Mouse (Mus musculus) adrenal gland, postnatal 25 days (tissue): ENCODE measurements around the gene Slc6a20a. TPM values are rescaled to one million over a fixed set of nuclear protein-coding genes. Genes with fewer than 3 reads are reported as not detected.
"Not testable (repeated sequence)": the region's sequence is repeated elsewhere in the genome, so short reads cannot be mapped to it uniquely, and the experiment has no call there.

Experiments
- DNase-seq: peaks from one replicate; pipeline ENCODE4 v3.0.0; 2021; ENCODE audit warnings: mixed read lengths
- long read RNA-seq: library from polyadenylated mRNA; stranded (forward); transcript quantifications from one replicate; pipeline ENCODE4 v2.0.0, GENCODE M21; 2021
- total RNA-seq: library from RNA; stranded (reverse); gene quantifications from 2 replicates; pipeline ENCODE4 v1.2.3, GENCODE M21; 2021

Slc6a20a gene
- total RNA-seq = not detected in 2 replicates
- long read RNA-seq = 0 reads

DNA sequence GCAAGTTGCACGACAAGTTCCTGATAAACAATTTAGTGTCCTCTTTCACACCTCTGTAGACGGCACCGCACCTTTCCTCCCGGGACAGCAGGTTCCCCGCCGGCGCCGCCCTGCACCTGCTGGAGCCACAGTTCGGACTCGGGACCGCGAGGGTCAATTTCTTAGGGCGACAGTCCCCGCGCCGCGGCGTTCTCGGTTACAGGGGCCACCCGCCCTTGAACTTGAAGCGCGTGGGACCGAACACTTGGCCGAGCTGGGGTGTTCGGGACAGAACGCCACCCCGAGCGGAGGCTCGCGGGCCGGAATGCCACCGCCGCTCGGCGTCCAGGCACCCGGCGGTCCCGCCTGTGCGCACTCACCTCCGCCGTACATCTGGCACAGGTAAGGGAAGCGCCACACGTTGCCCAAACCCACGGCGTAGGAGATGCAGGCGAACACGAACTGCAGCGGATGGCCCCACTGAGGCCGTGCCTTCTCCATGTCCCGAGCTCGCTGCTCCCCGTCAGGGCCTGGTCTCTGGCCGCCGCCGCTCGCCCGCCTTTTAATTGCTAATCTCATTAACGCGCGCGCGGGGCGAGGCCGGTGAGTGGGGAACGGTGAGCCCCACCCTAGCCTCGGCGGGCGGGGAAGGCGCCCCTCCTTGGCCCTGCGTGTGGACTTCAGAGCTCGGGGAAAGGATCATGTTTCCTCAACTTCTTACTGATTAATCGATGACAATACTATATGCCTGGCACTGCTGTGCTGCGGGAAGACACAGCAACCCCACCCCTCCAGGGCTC is at the start of gene Slc6a20a, which contains the start of gene Ccr9:
Gene Slc6a20a, minus strand, starts transcription at position 559 of the 779 bp plus-strand sequence.
Gene Ccr9, plus strand, starts transcription at position 113 of the 779 bp plus-strand sequence.
- peak; percentile 26 for DNase-seq

DNA sequence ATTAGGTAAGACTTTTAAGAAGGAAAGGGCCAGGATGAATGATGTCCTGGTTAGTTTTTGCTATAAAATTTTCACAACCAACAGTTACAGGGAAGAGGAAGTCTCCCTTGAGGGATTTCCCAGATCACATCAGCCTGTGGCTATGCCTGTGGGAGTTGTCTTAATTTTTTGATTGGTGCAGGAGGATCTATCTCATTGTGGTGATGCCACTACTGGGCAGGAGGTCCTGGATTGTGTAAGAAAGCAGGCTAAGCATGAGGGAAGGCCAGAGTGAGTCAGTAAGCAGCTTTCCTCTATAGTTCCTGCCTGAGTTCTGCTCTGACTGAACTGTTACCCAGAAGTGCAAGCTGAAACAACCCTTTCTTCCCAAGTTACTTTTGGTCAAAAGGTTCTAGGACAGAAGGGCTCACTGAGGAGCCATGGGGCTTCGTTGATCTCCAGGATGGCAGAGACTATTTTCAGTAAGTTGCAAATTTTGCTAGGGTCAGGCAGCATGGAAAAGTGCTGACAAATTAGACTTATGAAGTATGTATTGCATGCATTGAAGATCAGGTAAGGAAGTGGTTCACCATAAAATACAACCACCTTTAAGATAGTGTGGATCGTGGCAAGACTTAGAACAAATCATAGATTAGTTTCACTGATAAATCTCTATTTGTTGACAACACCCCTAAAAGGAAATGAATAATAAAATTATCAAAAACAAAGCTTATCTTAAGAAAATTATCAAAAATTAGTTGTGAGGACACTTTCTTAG is 44.2 kb upstream of the Slc6a20a start:
- no peak for DNase-seq

DNA sequence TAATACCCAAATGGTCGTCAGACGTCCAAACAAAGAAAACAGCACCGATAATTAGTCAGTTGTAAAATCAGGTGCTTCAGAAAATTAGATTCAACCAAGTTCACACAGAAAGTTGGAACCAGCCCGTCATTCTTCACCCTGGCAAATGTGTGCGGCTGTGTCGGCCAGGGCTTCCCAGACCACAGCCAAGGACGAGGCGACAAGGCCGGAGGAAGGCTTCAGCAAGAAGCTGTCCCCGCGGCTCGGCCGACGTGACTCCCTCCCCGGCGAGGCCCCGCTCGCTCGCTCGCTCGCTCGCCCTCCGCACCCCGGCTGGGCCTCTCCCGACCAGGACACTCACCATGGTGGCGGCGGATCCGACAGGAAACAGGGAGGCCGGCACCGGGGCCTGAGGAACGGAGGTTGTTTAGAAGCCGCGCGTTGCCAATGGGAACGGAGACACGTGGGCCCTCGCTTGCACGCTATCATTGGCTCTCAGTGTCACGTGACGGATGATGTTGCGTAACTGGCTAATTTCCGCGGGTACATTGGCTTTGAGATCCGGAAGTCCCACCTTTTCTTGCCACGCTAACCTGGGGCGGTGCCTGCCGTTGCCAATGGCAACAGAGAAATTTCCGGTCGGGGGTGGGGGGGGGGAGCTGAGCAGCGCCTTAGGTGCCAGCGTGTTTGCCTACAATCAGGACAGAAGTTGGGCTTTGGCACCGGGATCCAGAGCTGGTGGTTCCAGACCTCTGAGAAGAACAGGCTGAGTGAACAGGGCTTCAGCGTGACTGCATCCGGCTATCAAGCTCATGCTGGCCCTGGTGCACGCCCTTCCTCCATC is 38.7 kb upstream of the Slc6a20a start, which contains the start of gene Lztfl1:
Gene Lztfl1, minus strand, starts transcription at position 512 of the 823 bp plus-strand sequence.
- DNase-seq = peak; percentile 94

DNA sequence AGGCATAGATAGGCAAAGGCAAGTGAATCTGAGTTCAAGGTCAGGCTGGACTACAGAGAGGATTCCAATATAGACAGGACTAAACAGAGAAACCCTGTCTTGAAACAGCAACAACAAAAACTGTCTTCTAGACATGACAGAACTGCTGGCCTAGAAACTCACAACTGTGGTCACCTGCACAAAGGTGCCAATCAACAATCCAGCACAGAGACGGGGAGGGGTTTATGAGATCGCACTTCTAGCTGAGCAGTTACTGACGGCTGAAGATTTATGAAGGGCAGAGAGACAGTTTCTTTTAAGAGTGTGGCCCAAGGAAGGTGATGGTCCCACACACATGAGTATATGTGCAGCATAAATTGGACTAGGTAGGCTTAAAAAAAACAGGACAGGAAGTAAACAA is 37.6 kb upstream of the Slc6a20a start:
- DNase-seq = no peak

- no peak for DNase-seq
These were observed 34.4 kb upstream of the Slc6a20a start for GRCm38 (mm10) chr9:123713111-123713510.

DNA sequence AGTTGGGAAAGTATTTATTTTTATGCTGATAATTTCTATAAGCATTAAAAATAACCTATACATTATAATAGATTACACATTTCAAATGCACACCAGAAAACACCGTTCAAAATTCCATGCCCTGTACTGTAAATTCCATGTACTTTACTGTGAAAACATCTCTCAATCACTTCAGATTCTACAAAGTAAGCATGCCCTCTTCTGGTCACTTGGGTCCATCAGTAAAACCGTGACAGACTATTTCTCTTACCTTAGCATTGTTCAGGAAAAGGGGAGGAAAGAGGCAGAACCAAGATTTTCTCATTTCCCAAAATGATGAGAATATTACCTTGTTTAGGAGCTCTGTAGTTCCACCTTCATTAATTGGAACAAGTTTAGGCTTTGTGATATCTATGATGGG is 30.5 kb upstream of the Slc6a20a start:
- no peak for DNase-seq

DNA sequence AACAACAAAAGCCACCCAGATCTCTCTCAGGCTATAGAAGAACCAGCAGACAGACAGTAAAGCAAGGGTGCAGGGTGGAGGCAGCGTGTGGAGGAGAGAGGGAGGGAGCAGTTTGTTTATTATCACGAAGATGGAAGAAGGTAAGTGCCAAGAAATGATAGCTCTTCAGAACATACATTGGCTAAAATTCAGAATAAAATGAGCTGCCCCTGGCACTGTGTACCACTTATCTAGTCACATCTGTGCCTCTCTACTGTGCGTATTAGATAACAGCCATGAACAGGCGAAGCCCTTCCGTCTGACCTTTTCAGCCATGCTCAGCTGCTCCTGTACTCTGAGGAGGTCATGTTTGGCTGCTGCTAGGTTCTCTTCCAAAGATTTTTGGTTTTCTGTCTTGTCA is 23.1 kb upstream of the Slc6a20a start:
- DNase-seq = no peak

GRCm38 (mm10) chr9:123695634-123696302 is 17.1 kb upstream of the Slc6a20a start:
- DNase-seq = no peak

DNA sequence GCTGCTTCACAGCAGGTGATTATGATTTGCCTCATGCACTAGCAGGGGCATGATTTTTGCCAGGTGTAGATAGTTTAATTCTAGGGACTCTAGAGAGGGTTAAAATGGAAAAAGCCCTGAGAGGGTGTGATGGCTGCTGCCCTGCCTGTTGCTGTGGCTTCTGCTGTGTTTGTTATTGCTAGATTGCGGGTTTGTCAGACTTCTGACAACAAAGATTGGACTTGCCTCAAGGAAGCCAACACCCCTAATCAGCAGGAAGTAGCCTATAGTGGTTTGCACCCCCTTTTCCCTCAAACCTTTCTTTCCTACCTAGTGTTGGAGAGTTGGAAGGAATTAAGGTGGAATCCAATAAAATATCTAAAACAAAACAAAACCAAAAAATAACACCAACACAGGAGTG is 9.5 kb upstream of the Slc6a20a start:
- no peak for DNase-seq

GRCm38 (mm10) chr9:123686206-123686605 is 7.5 kb upstream of the Slc6a20a start:
- DNase-seq = no peak

- no peak for DNase-seq
These were observed 5.0 kb upstream of the Slc6a20a start for GRCm38 (mm10) chr9:123683704-123684103.

GRCm38 (mm10) chr9:123679198-123679597 is 513 bp upstream of the Slc6a20a start:
- no peak for DNase-seq

DNA sequence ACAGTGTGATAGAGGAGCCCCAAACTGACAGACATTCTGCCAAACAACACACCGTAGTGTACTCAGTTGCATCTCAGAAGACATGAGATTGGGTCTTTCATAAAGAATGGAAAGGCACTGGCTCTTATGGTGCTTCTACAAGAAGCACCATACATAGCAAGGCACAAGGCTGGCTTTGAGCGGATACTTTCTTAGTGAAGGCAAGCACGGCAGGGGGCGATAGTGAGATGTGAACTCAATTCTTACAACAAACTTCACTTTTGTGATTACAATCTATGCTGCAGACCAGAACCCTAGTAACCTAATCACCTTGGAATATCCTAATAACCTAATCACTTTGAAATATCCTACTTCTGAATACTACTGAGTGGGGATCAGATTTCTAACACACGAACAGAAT is 13.0 kb downstream of the Slc6a20a start:
- DNase-seq = peak; percentile 50

GRCm38 (mm10) chr9:123659986-123660676 is 18.6 kb downstream of the Slc6a20a start:
- DNase-seq = not testable (repeated sequence)

- DNase-seq = no peak
These were observed 19.7 kb downstream of the Slc6a20a start for GRCm38 (mm10) chr9:123658981-123659380.

DNA sequence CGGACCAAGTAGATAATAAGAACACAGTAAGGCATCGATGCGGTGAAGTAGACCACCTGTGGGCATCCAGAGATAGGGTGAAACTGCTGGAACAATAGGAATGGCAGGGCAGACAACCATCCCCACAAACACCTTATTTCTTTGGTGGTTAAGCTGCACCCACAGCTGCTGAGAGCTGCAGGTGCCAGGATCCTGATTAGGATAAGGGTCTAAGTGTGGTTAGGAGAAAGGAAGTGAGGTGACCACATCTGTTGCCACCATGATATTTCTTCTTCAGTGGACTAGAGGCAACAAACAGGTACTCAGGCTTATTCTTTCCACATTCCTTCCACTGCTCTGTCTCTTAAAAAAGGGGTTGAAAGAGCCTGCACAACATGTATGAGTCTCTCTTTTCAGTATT is 21.2 kb downstream of the Slc6a20a start:
- no peak for DNase-seq

DNA sequence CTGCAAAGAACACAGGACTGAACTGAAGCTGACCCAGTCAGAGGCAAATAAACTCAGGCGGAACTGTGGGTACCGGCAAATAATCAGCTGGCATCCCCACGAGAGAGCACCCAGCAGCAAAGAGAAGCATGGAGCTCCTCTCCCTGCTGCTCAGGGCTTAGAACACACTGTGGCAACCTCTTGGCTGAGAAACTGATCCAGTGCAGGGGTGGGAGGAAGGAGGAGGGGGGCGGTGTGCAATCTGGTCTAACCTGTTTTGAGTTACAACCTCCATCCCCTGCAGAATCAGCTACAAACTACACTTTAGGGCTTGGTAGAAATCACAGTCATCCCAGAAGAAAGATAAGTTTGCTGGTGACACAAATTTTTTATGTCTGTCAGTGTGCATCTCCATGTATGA is 27.3 kb downstream of the Slc6a20a start:
- DNase-seq = no peak

DNA sequence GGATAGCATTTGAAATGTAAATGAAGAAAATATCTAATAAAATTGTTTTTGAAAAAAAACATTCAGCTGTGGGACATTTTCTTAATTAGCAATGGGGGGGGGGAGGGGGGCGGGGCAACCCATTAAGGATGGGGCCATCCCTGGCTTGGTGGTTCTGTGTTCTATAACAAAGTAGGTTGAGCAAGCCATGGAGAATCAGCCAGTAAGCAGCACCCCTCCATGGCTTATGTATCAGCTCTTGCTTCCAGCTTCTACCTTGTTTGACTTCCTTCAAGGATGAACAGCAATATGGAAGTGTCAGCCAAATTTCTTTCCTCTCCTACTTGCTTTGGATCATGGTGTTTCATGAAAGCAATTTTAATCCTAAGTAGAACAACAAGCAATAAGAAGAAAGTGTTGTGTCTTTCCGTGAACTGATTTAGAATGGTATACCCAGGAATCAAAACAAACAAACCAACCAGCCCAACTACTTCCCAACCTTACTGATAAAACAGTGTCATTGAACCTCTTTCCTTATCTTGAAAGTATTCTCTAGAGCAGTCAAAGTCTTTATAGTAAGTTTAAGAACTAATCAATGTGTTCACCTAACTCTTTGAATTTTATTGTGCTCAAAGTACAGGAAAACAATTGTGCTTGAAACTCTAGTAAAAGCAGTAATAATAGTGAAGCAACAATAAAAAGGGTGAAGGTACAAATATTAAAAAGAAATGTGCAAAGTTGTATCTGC is 28.7 kb downstream of the Slc6a20a start:
- DNase-seq = no peak

- DNase-seq = no peak
These were observed 38.6 kb downstream of the Slc6a20a start for GRCm38 (mm10) chr9:123640106-123640505.

DNA sequence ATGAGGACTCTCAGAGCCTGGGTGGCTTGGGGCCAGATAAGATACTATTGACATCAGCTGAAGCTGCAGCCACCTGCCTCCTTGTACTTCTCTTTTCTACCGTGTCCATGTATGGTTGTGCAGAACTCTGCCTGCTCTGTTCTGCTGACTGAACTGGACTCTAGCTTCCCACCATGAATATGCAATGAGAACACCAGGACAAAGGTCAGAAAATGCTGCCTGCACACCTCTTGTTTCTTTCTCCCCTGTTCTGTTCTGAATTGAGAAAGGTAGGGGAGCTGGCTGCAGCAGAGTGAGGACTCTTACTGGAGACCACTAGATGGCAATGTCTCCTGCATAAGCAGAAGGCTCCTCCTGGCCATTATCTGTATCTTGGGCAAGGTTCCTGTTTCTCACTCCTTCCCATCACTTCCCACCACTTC is 40.0 kb downstream of the Slc6a20a start:
- DNase-seq = no peak
